Mouse (Mus musculus) adrenal gland, adult 2 months (tissue): Measurements from ENCODE around the gene Kifc5b. TPM values are rescaled to one million over a fixed set of nuclear protein-coding genes. Genes with fewer than 3 reads are reported as not detected.

ENCODE experiments used
- DNase-seq: peaks from one replicate; pipeline ENCODE4 v3.0.0; 2021
- polyA plus RNA-seq: library from polyadenylated mRNA; depleted of rRNA; stranded (reverse); fragments of >200 nt; gene quantifications from 2 replicates; pipeline ENCODE4 v1.2.3, GENCODE M21; 2012
- total RNA-seq, 2 experiments: library from RNA; stranded (reverse); gene quantifications; 2 replicates each; pipeline ENCODE4 v1.2.3; 2021

The Kifc5b gene
- total and polyA plus RNA-seq, 3 experiments = 1.0 to 2.1 (median 1.3) TPM

GRCm38 (mm10) chr17:26947231-26948100 is 30.6 kb downstream of the Kifc5b start:
- DNase-seq = peak; percentile 20

GRCm38 (mm10) chr17:26948316-26949050 is 31.6 kb downstream of the Kifc5b start:
- peak; percentile 81 for DNase-seq

GRCm38 (mm10) chr17:26949051-26949577 is 32.2 kb downstream of the Kifc5b start:
- no peak for DNase-seq

GRCm38 (mm10) chr17:26949866-26950265 is 33.0 kb downstream of the Kifc5b start:
- no peak for DNase-seq

- DNase-seq = no peak
These were observed 33.8 kb downstream of the Kifc5b start for GRCm38 (mm10) chr17:26950560-26951288.

GRCm38 (mm10) chr17:26951406-26951805 is 34.5 kb downstream of the Kifc5b start:
- peak; percentile 69 for DNase-seq

GRCm38 (mm10) chr17:26951952-26952877 is 35.3 kb downstream of the Kifc5b start:
- DNase-seq = no peak

GRCm38 (mm10) chr17:26953201-26953600 is 36.3 kb downstream of the Kifc5b start:
- DNase-seq = no peak

GRCm38 (mm10) chr17:26953726-26954125 is 36.8 kb downstream of the Kifc5b start:
- peak; percentile 7 for DNase-seq

- peak; percentile 33 for DNase-seq
These were observed 39.4 kb downstream of the Kifc5b start for GRCm38 (mm10) chr17:26956309-26956708.

GRCm38 (mm10) chr17:26956895-26957294 is 40.0 kb downstream of the Kifc5b start:
- peak; percentile 35 for DNase-seq

GRCm38 (mm10) chr17:26957872-26958271 is 41.0 kb downstream of the Kifc5b start:
- DNase-seq = no peak

GRCm38 (mm10) chr17:26958880-26959279 is 42.0 kb downstream of the Kifc5b start:
- DNase-seq = no peak

GRCm38 (mm10) chr17:26959815-26960214 is 42.9 kb downstream of the Kifc5b start:
- no peak for DNase-seq

- no peak for DNase-seq
These were observed 44.8 kb downstream of the Kifc5b start for GRCm38 (mm10) chr17:26961572-26962240.

- DNase-seq = no peak
These were observed 50.1 kb downstream of the Kifc5b start for GRCm38 (mm10) chr17:26966993-26967392.

GRCm38 (mm10) chr17:26967477-26967876 is 50.6 kb downstream of the Kifc5b start:
- no peak for DNase-seq

GRCm38 (mm10) chr17:26968200-26968611 is 51.3 kb downstream of the Kifc5b start:
- DNase-seq = no peak

GRCm38 (mm10) chr17:26969257-26969656 is 52.4 kb downstream of the Kifc5b start:
- no peak for DNase-seq

- no peak for DNase-seq
These were observed 53.3 kb downstream of the Kifc5b start for GRCm38 (mm10) chr17:26970221-26970620.
